Mouse (Mus musculus) C2C12 (cell line): Measurements from ENCODE around the gene Myof.

Experiments
- CEBPB ChIP-seq: IDR thresholded peaks from one replicate; pipeline ENCODE4 v1.6.1; 2011; ENCODE audit warnings: low read depth, mild to moderate bottlenecking, control low read depth, moderate library complexity
- CTCF ChIP-seq: IDR thresholded peaks from one replicate; pipeline ENCODE4 v1.5.1; 2011; ENCODE audit not compliant: control insufficient read depth, insufficient read depth, insufficient read length
- FOSL1 ChIP-seq: IDR thresholded peaks from one replicate; pipeline ENCODE4 v1.8.0; 2011; ENCODE audit warnings: mild to moderate bottlenecking, low read length; ENCODE audit not compliant: poor library complexity, insufficient read depth, severe bottlenecking
- MAX ChIP-seq: IDR thresholded peaks from one replicate; pipeline ENCODE4 v1.6.1; 2011; ENCODE audit warnings: mild to moderate bottlenecking, control low read depth
- MYOD1 ChIP-seq: IDR thresholded peaks from one replicate; pipeline ENCODE4 v1.6.1; 2011; ENCODE audit warnings: low read depth; ENCODE audit not compliant: control insufficient read depth, insufficient read length
- MYOG ChIP-seq: IDR thresholded peaks from one replicate; pipeline ENCODE4 v1.6.1; 2011; ENCODE audit not compliant: control insufficient read depth, insufficient read length; ENCODE audit errors: extremely low read depth
- USF1 ChIP-seq: IDR thresholded peaks from one replicate; pipeline ENCODE4 v1.6.1; 2011; ENCODE audit warnings: low read depth, mild to moderate bottlenecking, control low read depth, moderate library complexity

GRCm38 (mm10) chr19:37985730-37986129 lies 57.6 kb downstream of the Myof start:
- TF ChIP-seq CTCF (no peak), FOSL1 (no peak), MAX (no peak), USF1 (no peak), MYOG (no peak), CEBPB (no peak), MYOD1 (no peak)
